Mouse (Mus musculus) left cerebral cortex, postnatal 14 days (tissue): ENCODE measurements at regions not wholly inside any gene's neighbourhood (a gene's known extent, or its start where the extent isn't known, plus 50 kb on each side); places are given as distances from the start of the nearest gene placed in this dataset.

Experiments
- DNase-seq, 2 experiments: peaks; one replicate each; pipeline ENCODE4 v3.0.0; 2021 to 2022; ENCODE audit warnings: low spot score in 2 of 2, mixed read lengths in 1 of 2
- intact Hi-C: fragments of 180-260 bp; cut with DNase I; formaldehyde crosslinking; loops from one replicate; pipeline ENCODE4 v1.15.1; 2025

DNA sequence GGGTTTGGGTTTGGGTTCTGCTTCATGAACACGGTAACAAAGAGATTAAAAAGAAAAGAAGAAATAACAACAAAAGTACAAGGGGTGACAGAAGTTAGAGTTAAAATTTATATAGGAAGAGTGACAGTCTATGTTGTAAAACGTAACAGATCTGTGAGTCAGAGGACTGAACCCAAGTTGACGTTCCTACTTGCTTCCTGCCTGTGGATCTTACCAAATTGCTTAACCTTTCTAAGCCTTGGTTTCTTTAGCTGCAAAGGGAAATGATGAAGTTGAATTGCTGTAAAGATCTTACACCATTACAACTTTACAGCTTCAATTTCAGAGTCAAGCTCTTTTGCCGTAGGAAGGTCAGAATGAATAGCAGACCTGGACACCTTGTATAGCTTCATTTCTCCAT, 142.2 kb downstream of the BC067074 start:
- intact Hi-C loops = no loop called here
- no peak for DNase-seq

DNA sequence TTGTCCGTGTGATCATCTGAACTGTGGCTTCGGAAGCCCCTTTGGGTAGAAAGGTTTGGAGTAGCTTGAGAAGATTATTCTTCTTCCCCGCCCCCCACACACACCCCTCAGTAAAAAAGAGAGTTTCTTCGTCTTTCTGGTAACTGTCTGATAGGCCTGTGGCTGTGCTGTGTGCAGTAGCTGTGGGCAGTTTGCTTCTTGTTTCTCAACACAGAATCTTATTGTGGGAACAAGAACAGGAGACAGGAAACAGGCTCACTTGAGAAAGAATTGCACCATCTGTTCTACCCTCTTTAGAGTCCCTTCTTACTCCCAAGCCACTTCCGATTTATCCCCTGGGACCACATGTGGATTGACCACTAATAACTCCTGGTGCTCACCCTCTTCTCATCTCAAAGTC, 140.5 kb downstream of the BC067074 start:
- DNase-seq = no peak
- intact Hi-C loops = loop anchor here (5.0 kb wide), 1 partner anchor 184 kb away; the partner anchor contains the start of gene Snx18

DNA sequence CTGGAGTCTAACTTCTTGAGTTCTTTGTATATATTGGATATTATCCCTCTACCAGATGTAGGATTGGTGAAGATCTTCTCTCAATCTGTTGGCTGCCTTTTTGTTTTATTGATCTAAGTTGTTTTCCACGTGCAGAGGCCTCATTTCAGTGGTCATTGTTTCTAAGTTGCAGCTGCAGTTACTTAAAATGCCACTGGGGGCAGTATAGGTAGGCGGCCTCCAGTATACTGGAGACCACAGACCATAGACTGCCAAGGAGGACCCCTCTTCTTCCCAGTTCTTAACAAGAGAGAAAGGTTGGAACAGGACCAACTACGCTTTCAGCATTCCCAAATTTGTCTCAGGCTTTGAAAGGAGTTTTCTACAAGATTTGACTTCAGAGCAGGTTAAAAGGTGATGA, 136.7 kb downstream of the BC067074 start:
- intact Hi-C loops = loop anchor here (5.0 kb wide), 1 partner anchor 188 kb away; the partner anchor contains the start of gene Snx18
- no peak for DNase-seq
